Mouse (Mus musculus) monocyte, adult 2 months (primary cell): ENCODE data around the gene Slco4a1.

Experiments
- DNase-seq, 2 experiments: peaks; one replicate each; pipeline ENCODE4 v3.0.0; 2022; ENCODE audit warnings: low spot score in 2 of 2, low read depth in 1 of 2

The Slco4a1 gene

GRCm38 (mm10) chr2:180455723-180456698 lies at the start of gene Slco4a1:
Gene Slco4a1 (plus strand): TSS chr2:180456245.
- peak; percentile 56 to 62 for DNase-seq

- DNase-seq: no peak
Measured at GRCm38 (mm10) chr2:180408410-180408809, 47.6 kb upstream of the Slco4a1 start.

- DNase-seq: no peak
Measured at GRCm38 (mm10) chr2:180410432-180410831, 45.6 kb upstream of the Slco4a1 start.

- DNase-seq: no peak
Measured at GRCm38 (mm10) chr2:180411013-180411412, 45.0 kb upstream of the Slco4a1 start.

GRCm38 (mm10) chr2:180415627-180416026 lies 40.4 kb upstream of the Slco4a1 start:
- no peak for DNase-seq

- no peak for DNase-seq
Measured at GRCm38 (mm10) chr2:180417731-180418130, 38.3 kb upstream of the Slco4a1 start.

- no peak for DNase-seq
Measured at GRCm38 (mm10) chr2:180420641-180421040, 35.4 kb upstream of the Slco4a1 start.

GRCm38 (mm10) chr2:180425115-180425514 lies 30.9 kb upstream of the Slco4a1 start:
- DNase-seq: no peak

GRCm38 (mm10) chr2:180427073-180427472 lies 29.0 kb upstream of the Slco4a1 start:
- no peak for DNase-seq

GRCm38 (mm10) chr2:180428331-180428730 lies 27.7 kb upstream of the Slco4a1 start:
- DNase-seq: no peak

GRCm38 (mm10) chr2:180430648-180431047 lies 25.4 kb upstream of the Slco4a1 start:
- DNase-seq: no peak

- DNase-seq: peak; percentile 30 to 53
Measured at GRCm38 (mm10) chr2:180432042-180432668, 23.9 kb upstream of the Slco4a1 start.

- no peak for DNase-seq
Measured at GRCm38 (mm10) chr2:180432751-180433150, 23.3 kb upstream of the Slco4a1 start.

- DNase-seq: no peak
Measured at GRCm38 (mm10) chr2:180433350-180433749, 22.7 kb upstream of the Slco4a1 start.

GRCm38 (mm10) chr2:180435341-180435926 lies 20.6 kb upstream of the Slco4a1 start:
- DNase-seq: no peak

- DNase-seq: no peak
Measured at GRCm38 (mm10) chr2:180437149-180437864, 18.7 kb upstream of the Slco4a1 start.

- DNase-seq: no peak
Measured at GRCm38 (mm10) chr2:180439791-180440190, 16.3 kb upstream of the Slco4a1 start.

- DNase-seq: no peak
Measured at GRCm38 (mm10) chr2:180440596-180441332, 15.3 kb upstream of the Slco4a1 start.

GRCm38 (mm10) chr2:180442061-180442460 lies 14.0 kb upstream of the Slco4a1 start:
- DNase-seq: no peak

GRCm38 (mm10) chr2:180443861-180444260 lies 12.2 kb upstream of the Slco4a1 start:
- no peak for DNase-seq
